Mouse (Mus musculus) embryonic facial prominence, embryonic 11.5 days (tissue): ENCODE data around the gene Lao1. TPM values are rescaled to one million over a fixed set of nuclear protein-coding genes. Genes with fewer than 3 reads are reported as not detected.

Experiments used
- ATAC-seq: fragments of 200-750 bp; cut with Nextera tagmentation; replicated peaks from 2 replicates; pipeline ENCODE4 v1.8.0; 2017; ENCODE audit warnings: low read depth; ENCODE audit not compliant: insufficient number of reproducible peaks, low FRiP score, low TSS enrichment
- DNase-seq: peaks from one replicate; pipeline ENCODE4 v3.0.0-alpha.2; 2015; ENCODE audit warnings: low spot score
- H3K27ac ChIP-seq: fragments of 300-500 bp; sonication (generic); replicated peaks from 2 replicates; pipeline ENCODE4 v1.5.1; 2014; ENCODE audit warnings: mild to moderate bottlenecking, low read depth, low read length, control low read depth
- H3K27me3 ChIP-seq: fragments of 300-500 bp; sonication (generic); 2 replicates; pipeline ENCODE4 v1.6.1; 2014; ENCODE audit warnings: mild to moderate bottlenecking, low read length, moderate library complexity, mixed read lengths; ENCODE audit not compliant: control insufficient read depth, insufficient read depth
- H3K36me3 ChIP-seq: fragments of 300-500 bp; sonication (generic); replicated peaks from 2 replicates; pipeline ENCODE4 v1.6.1; 2014; ENCODE audit warnings: low read depth, mild to moderate bottlenecking, low read length, moderate library complexity, mixed read lengths; ENCODE audit not compliant: control insufficient read depth, insufficient read depth
- H3K4me1 ChIP-seq: fragments of 300-500 bp; sonication (generic); 2 replicates; pipeline ENCODE4 v1.6.1; 2014; ENCODE audit warnings: low read length, mixed read lengths; ENCODE audit not compliant: control insufficient read depth, insufficient read depth
- H3K4me2 ChIP-seq: fragments of 300-500 bp; sonication (generic); 2 replicates; pipeline ENCODE4 v1.6.1; 2014; ENCODE audit warnings: low read depth, mild to moderate bottlenecking, control low read depth, low read length, moderate library complexity
- H3K4me3 ChIP-seq: fragments of 300-500 bp; sonication (generic); 2 replicates; pipeline ENCODE4 v1.5.1; 2014; ENCODE audit warnings: low read depth, low read length, control low read depth
- H3K9ac ChIP-seq: fragments of 300-500 bp; sonication (generic); replicated peaks from 2 replicates; pipeline ENCODE4 v1.6.1; 2014; ENCODE audit warnings: mild to moderate bottlenecking, control low read depth, low read length
- H3K9me3 ChIP-seq: fragments of 300-500 bp; sonication (generic); replicated peaks from 2 replicates; pipeline ENCODE4 v1.6.1; 2016; ENCODE audit warnings: mild to moderate bottlenecking, low read length, inconsistent platforms, mixed read lengths; ENCODE audit not compliant: control insufficient read depth
- WGBS: fragments of 180-500 bp; shearing (Covaris S2); extraction: QIAGEN DNeasy Blood & Tissue Kit; methylation state at CpG from one replicate; pipeline ENCODE4 v1.1.7; 2014; 5-methylcytosine and 5-hydroxymethylcytosine counted together
- polyA plus RNA-seq: library from polyadenylated mRNA; unstranded; fragments of >200 nt; fragmentation: Nextera tagmentation; extraction: Ambion mirVana; gene quantifications from 2 replicates; pipeline ENCODE4 v1.2.1, GENCODE M21; 2014

The Lao1 gene
- polyA plus RNA-seq, 1 experiment from 2014 or later = not detected

DNA sequence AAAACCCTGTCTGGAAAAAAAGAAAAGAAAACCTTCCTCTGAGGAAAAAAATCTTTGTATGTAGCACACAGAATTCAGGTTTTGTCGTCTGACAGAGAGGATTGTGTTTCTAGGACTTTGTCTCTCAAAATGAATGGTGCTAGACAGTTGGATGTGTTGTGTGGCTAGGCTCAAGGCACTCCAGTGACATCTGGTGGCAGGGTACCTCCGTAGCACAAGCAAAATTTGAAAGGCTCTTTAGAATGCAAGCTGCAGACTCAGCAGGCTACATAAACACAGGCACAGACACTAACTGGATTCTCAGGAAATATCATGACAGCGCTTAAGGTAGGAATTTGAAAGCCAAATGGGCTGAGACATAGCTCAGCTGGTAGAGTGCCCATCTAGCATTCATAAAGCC is 27.2 kb downstream of the Lao1 start:
- DNase-seq (peak; percentile 64), ATAC-seq (no peak)
- no peaks in the 10 kb centered on the region for H3K36me3 ChIP-seq
- no peaks in the 10 kb centered on the region for H3K4me1 ChIP-seq
- WGBS = 8% methylated on average over 3 of the region's 3 CpGs
- H3K27ac ChIP-seq = no peak overlapping the region
- no peaks in the 10 kb centered on the region for H3K27me3 ChIP-seq
- no peak overlapping the region for H3K4me3 ChIP-seq
- no peaks in the 10 kb centered on the region for H3K9me3 ChIP-seq
- no peak overlapping the region for H3K9ac ChIP-seq
- no peak overlapping the region for H3K4me2 ChIP-seq

DNA sequence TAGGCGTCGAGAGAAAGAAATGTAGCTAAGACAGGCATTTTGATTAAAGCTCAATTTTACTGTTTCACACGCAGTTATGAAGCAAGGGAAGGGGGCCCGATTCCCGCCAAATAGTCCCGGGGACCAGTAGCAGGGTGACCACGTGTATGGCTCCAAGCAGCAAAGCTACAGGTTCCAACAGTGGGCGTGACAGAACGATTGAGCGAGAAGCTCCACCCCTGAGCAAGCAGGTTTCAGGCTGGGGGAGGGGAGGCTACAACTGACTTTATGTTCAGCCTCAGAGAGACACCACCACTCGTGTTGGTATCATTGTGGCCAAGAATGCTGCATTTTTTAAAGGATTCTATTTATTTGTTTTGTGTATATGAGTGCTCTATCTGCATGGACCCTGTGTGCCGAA is 28.0 kb downstream of the Lao1 start:
- Histone ChIP-seq H3K36me3 (no peaks in the 10 kb centered on the region), H3K9ac (no peak overlapping the region), H3K27me3 (no peaks in the 10 kb centered on the region), H3K27ac (no peak overlapping the region), H3K9me3 (no peaks in the 10 kb centered on the region; the same call in 1 of the 2 replicates), H3K4me2 (no peak overlapping the region), H3K4me3 (no peak overlapping the region), H3K4me1 (no peaks in the 10 kb centered on the region)
- ATAC-seq = no peak
- DNase-seq = no peak
- WGBS = 30% methylated on average over 12 of the region's 12 CpGs

DNA sequence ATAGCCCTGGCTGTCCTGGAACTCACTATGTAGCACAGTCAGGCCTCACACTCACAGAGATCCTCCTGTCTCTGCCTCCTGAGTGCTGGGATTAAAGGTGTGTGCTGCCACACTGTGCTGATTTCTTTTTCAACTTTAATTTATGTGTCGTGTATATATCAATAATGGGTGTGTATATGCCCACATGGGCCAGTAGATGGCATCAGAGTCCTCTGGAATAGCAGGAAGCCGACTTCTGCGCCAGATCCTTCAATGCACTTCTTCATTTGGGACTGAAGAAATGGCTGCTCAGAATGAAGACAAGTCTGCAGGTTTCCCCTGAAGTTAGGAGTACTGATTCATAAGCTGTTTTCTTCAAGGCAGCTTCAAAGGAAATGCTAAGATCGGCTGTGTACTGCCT is 30.4 kb downstream of the Lao1 start:
- Histone ChIP-seq H3K4me2 (no peak overlapping the region), H3K4me3 (no peak overlapping the region), H3K36me3 (no peaks in the 10 kb centered on the region), H3K4me1 (no peaks in the 10 kb centered on the region), H3K27me3 (no peaks in the 10 kb centered on the region), H3K9ac (no peak overlapping the region), H3K9me3 (no peaks in the 10 kb centered on the region; the same call in 1 of the 2 replicates), H3K27ac (no peak overlapping the region)
- no peak for ATAC-seq
- 34% methylated on average over 4 of the region's 4 CpGs for WGBS
- DNase-seq = peak; percentile 52

DNA sequence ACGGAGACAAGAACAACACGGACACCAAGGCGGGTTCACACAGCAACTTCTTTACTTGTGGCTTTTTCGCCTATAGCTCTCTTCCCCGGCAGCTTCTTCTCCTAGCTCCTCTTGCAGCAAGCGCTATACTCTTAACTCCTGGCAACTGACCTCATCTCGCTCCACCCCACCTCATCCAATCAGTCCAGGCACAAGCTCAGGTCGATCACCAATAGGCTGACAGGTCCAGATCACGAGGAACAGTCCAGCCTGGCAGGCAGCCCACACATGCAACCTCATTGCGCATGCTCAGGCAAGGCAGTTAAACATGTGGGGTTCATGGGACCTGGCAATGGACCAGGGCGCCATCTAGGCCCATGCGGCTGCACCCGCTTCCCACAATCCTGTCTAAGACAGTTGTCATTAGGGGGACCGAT is 35.8 kb downstream of the Lao1 start:
- WGBS = 89% methylated on average over 14 of the region's 14 CpGs
- no peaks in the 10 kb centered on the region for H3K4me1 ChIP-seq
- no peak for ATAC-seq

DNA sequence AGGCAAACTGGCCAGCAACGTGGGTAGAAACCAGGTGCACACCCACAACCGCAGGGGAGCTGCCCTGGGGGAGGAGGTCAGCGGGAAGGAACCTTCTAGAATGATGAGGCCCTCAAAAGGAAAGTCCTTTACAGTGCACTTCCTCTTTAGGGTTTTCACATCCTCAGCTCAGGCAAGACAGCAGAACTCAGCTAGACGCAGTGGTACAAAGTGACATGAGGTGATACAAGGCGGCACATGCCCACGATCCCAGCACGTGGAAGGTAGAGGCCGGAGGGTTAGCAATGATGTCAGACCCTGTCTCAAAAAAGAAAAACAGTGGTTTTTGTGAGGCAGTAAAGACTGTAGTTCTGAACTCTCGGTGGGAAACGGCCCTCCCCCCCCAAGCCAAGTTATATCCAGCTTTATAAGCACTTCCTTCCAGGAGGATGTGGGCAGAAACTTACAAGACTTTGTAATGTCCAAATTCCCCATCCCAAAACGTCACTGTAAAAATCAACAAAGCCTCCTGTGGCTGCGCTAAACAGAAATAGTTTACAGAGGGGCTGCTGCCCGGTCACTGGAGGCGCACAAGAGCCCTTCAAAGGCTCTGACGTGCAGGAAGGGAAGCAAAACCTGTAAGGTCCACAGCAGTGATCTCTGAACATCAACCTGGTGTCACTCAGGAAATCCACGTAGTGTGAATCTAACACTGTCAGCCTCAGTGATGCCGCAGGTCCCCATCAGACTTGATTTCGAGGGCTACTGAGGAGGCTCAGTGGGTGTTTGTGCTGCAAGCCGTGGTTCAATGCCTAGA is 38.5 kb downstream of the Lao1 start:
- H3K9ac ChIP-seq = no peak overlapping the region
- H3K4me2 ChIP-seq = no peak overlapping the region
- H3K36me3 ChIP-seq = no peaks in the 10 kb centered on the region
- WGBS = 66% methylated on average over 19 of the region's 19 CpGs
- no peaks in the 10 kb centered on the region for H3K9me3 ChIP-seq
- no peaks in the 10 kb centered on the region for H3K4me1 ChIP-seq
- no peak for ATAC-seq
- H3K27ac ChIP-seq = no peak overlapping the region
- no peaks in the 10 kb centered on the region for H3K27me3 ChIP-seq
- no peak for DNase-seq
- H3K4me3 ChIP-seq = no peak overlapping the region

More for the DNA sequence above, 35.8 kb downstream of the Lao1 start:
- Histone ChIP-seq H3K9ac (no peak overlapping the region), H3K27ac (no peak overlapping the region), H3K9me3 (no peaks in the 10 kb centered on the region; the same call in 1 of the 2 replicates), H3K4me2 (no peak overlapping the region), H3K4me3 (no peak overlapping the region), H3K36me3 (no peaks in the 10 kb centered on the region), H3K27me3 (no peaks in the 10 kb centered on the region)
- DNase-seq = no peak

DNA sequence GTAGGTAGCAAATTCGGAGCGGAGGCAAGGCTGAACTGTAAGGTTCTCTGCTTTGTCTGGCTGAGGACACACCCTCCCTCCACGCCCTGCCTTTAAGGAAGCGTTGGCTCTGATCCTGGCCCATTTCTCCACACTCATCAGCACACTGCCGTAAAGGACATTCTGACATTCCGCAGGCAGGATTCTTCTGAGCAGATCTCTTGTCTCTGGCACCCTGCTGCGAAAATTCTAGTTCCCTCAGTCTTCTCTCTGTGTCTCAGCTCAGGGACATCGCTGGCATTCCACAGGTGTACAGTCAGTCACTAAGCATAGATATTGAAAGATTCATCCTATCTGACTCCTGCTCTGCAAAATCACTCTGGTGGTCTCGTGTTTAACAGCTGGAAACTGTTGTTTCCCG is 40.3 kb downstream of the Lao1 start:
- 69% methylated on average over 10 of the region's 10 CpGs for WGBS
- H3K4me2 ChIP-seq = no peak overlapping the region
- H3K9me3 ChIP-seq = no peaks in the 10 kb centered on the region
- no peaks in the 10 kb centered on the region for H3K36me3 ChIP-seq
- DNase-seq (no peak), ATAC-seq (no peak)
- H3K9ac ChIP-seq = no peak overlapping the region
- H3K27ac ChIP-seq = no peak overlapping the region
- H3K4me1 ChIP-seq = no peaks in the 10 kb centered on the region
- no peak overlapping the region for H3K4me3 ChIP-seq
- no peaks in the 10 kb centered on the region for H3K27me3 ChIP-seq

- 72% methylated on average over 3 of the region's 3 CpGs for WGBS
Observed at GRCm38 (mm10) chr4:119002512-119002911, 41.1 kb downstream of the Lao1 start.

DNA sequence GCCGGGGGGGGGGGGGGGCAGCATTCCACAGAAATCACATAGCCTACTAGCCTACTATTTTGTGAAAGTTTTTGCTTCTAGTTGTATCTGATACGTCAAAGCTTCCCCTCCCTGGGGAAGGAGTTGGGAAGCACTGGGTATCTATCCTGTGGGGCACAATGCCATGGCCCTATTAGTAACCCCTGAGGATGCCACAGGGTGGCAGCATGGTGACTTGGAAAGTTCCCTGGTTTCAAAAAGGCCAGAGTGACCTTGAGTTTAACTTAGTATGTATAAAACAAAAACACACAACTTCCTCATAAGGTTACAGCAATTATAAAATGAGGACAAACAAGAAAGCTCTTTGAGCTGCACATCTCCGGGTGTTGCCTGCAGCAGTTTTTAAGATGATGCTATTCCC is 42.8 kb downstream of the Lao1 start:
- H3K9me3 ChIP-seq = no peaks in the 10 kb centered on the region
- H3K4me2 ChIP-seq = no peak overlapping the region
- no peak overlapping the region for H3K9ac ChIP-seq
- ATAC-seq = no peak
- no peaks in the 10 kb centered on the region for H3K36me3 ChIP-seq
- H3K4me3 ChIP-seq = no peak overlapping the region
- DNase-seq = peak; percentile 40
- 66% methylated on average over 3 of the region's 3 CpGs for WGBS
- H3K27me3 ChIP-seq = no peaks in the 10 kb centered on the region
- H3K4me1 ChIP-seq = no peaks in the 10 kb centered on the region
- no peak overlapping the region for H3K27ac ChIP-seq

More at GRCm38 (mm10) chr4:119002512-119002911, 41.1 kb downstream of the Lao1 start:
- no peak overlapping the region for H3K4me2 ChIP-seq
- H3K9ac ChIP-seq = no peak overlapping the region
- H3K9me3 ChIP-seq = no peaks in the 10 kb centered on the region
- no peak for ATAC-seq
- no peaks in the 10 kb centered on the region for H3K36me3 ChIP-seq
- H3K4me1 ChIP-seq = no peaks in the 10 kb centered on the region
- no peaks in the 10 kb centered on the region for H3K27me3 ChIP-seq
- no peak for DNase-seq
- no peak overlapping the region for H3K4me3 ChIP-seq
- H3K27ac ChIP-seq = no peak overlapping the region
